Mouse (Mus musculus): ENCODE data around the gene Lmf1. TPM values are rescaled to one million over a fixed set of nuclear protein-coding genes. Genes with fewer than 3 reads are reported as not detected.

The Lmf1 gene
- polyA plus RNA-seq, 1 experiment: 15.2 TPM

- Histone ChIP-seq H3K4me1 (ENCODE audit: control insufficient read depth, insufficient read depth, low read length) (no peaks in the 10 kb centered on the region), H3K9me3 (replicated peaks; ENCODE audit: control insufficient read depth, insufficient read depth, low read length, poor library complexity, severe bottlenecking) (no peaks in the 10 kb centered on the region), H3K36me3 (ENCODE audit: control insufficient read depth, insufficient read depth, low read length, poor library complexity, severe bottlenecking) (no peaks in the 10 kb centered on the region), H3K4me3 (ENCODE audit: low read depth, low read length) (no peak overlapping the region), H3K9ac (ENCODE audit: low read depth, poor library complexity, severe bottlenecking) (no peak overlapping the region), H3K27me3 (ENCODE audit: control insufficient read depth, insufficient read depth, low read length, poor library complexity, severe bottlenecking) (no peaks in the 10 kb centered on the region), H3K27ac (ENCODE audit: insufficient read depth, low read length) (no peak overlapping the region)
- TF ChIP-seq POLR2A (IDR thresholded peaks at IDR 0.05; ENCODE audit: insufficient read depth, low read length): no peak
- TF ChIP-seq EP300 (IDR thresholded peaks at IDR 0.05; ENCODE audit: insufficient read depth, low read depth, low read length): no peak
- TF ChIP-seq CTCF (IDR thresholded peaks at IDR 0.05; ENCODE audit: low read depth, low read length): no peak
Observed at GRCm38 (mm10) chr17:25668481-25669055, 89.7 kb downstream of the Lmf1 start.

- H3K9ac ChIP-seq (ENCODE audit: low read depth, poor library complexity, severe bottlenecking): no peak overlapping the region
- H3K9me3 ChIP-seq (replicated peaks; ENCODE audit: control insufficient read depth, insufficient read depth, low read length, poor library complexity, severe bottlenecking): no peaks in the 10 kb centered on the region
- TF ChIP-seq CTCF (IDR thresholded peaks at IDR 0.05; ENCODE audit: low read depth, low read length) (no peak), POLR2A (IDR thresholded peaks at IDR 0.05; ENCODE audit: insufficient read depth, low read length) (no peak), EP300 (IDR thresholded peaks at IDR 0.05; ENCODE audit: insufficient read depth, low read depth, low read length) (no peak)
- H3K4me3 ChIP-seq (ENCODE audit: low read depth, low read length): no peak overlapping the region
- no peaks in the 10 kb centered on the region for H3K27me3 ChIP-seq (ENCODE audit: control insufficient read depth, insufficient read depth, low read length, poor library complexity, severe bottlenecking)
- H3K4me1 ChIP-seq (ENCODE audit: control insufficient read depth, insufficient read depth, low read length): no peaks in the 10 kb centered on the region
- no peaks in the 10 kb centered on the region for H3K36me3 ChIP-seq (ENCODE audit: control insufficient read depth, insufficient read depth, low read length, poor library complexity, severe bottlenecking)
- H3K27ac ChIP-seq (ENCODE audit: insufficient read depth, low read length): no peak overlapping the region
Observed at GRCm38 (mm10) chr17:25672982-25673381, 94.1 kb downstream of the Lmf1 start.

GRCm38 (mm10) chr17:25677969-25678368 is 99.1 kb downstream of the Lmf1 start:
- no peak overlapping the region for H3K4me3 ChIP-seq (ENCODE audit: low read depth, low read length)
- no peaks in the 10 kb centered on the region for H3K27me3 ChIP-seq (ENCODE audit: control insufficient read depth, insufficient read depth, low read length, poor library complexity, severe bottlenecking)
- H3K9ac ChIP-seq (ENCODE audit: low read depth, poor library complexity, severe bottlenecking): no peak overlapping the region
- no peaks in the 10 kb centered on the region for H3K9me3 ChIP-seq (replicated peaks; ENCODE audit: control insufficient read depth, insufficient read depth, low read length, poor library complexity, severe bottlenecking)
- no peak overlapping the region for H3K27ac ChIP-seq (ENCODE audit: insufficient read depth, low read length)
- no peaks in the 10 kb centered on the region for H3K4me1 ChIP-seq (ENCODE audit: control insufficient read depth, insufficient read depth, low read length)
- TF ChIP-seq EP300 (IDR thresholded peaks at IDR 0.05; ENCODE audit: insufficient read depth, low read depth, low read length) (no peak), POLR2A (IDR thresholded peaks at IDR 0.05; ENCODE audit: insufficient read depth, low read length) (no peak), CTCF (IDR thresholded peaks at IDR 0.05; ENCODE audit: low read depth, low read length) (no peak)
- no peaks in the 10 kb centered on the region for H3K36me3 ChIP-seq (ENCODE audit: control insufficient read depth, insufficient read depth, low read length, poor library complexity, severe bottlenecking)

GRCm38 (mm10) chr17:25679818-25680217 is 100.9 kb downstream of the Lmf1 start:
- Histone ChIP-seq H3K4me3 (ENCODE audit: low read depth, low read length) (no peak overlapping the region), H3K4me1 (ENCODE audit: control insufficient read depth, insufficient read depth, low read length) (no peaks in the 10 kb centered on the region), H3K27ac (ENCODE audit: insufficient read depth, low read length) (no peak overlapping the region), H3K36me3 (ENCODE audit: control insufficient read depth, insufficient read depth, low read length, poor library complexity, severe bottlenecking) (no peaks in the 10 kb centered on the region), H3K9me3 (replicated peaks; ENCODE audit: control insufficient read depth, insufficient read depth, low read length, poor library complexity, severe bottlenecking) (no peaks in the 10 kb centered on the region), H3K9ac (ENCODE audit: low read depth, poor library complexity, severe bottlenecking) (no peak overlapping the region), H3K27me3 (ENCODE audit: control insufficient read depth, insufficient read depth, low read length, poor library complexity, severe bottlenecking) (no peaks in the 10 kb centered on the region)
- peak; percentile 69; the same call in 1 of the 2 replicates for TF ChIP-seq EP300 (IDR thresholded peaks at IDR 0.05; ENCODE audit: insufficient read depth, low read depth, low read length)
- no peak for TF ChIP-seq POLR2A (IDR thresholded peaks at IDR 0.05; ENCODE audit: insufficient read depth, low read length)
- TF ChIP-seq CTCF (IDR thresholded peaks at IDR 0.05; ENCODE audit: low read depth, low read length): no peak

GRCm38 (mm10) chr17:25681636-25682035 is 102.8 kb downstream of the Lmf1 start:
- H3K36me3 ChIP-seq (ENCODE audit: control insufficient read depth, insufficient read depth, low read length, poor library complexity, severe bottlenecking): no peaks in the 10 kb centered on the region
- no peaks in the 10 kb centered on the region for H3K4me1 ChIP-seq (ENCODE audit: control insufficient read depth, insufficient read depth, low read length)
- H3K27me3 ChIP-seq (ENCODE audit: control insufficient read depth, insufficient read depth, low read length, poor library complexity, severe bottlenecking): no peaks in the 10 kb centered on the region
- H3K27ac ChIP-seq (ENCODE audit: insufficient read depth, low read length): no peak overlapping the region
- no peak overlapping the region for H3K9ac ChIP-seq (ENCODE audit: low read depth, poor library complexity, severe bottlenecking)
- H3K9me3 ChIP-seq (replicated peaks; ENCODE audit: control insufficient read depth, insufficient read depth, low read length, poor library complexity, severe bottlenecking): no peaks in the 10 kb centered on the region
- TF ChIP-seq EP300 (IDR thresholded peaks at IDR 0.05; ENCODE audit: insufficient read depth, low read depth, low read length) (no peak), CTCF (IDR thresholded peaks at IDR 0.05; ENCODE audit: low read depth, low read length) (no peak), POLR2A (IDR thresholded peaks at IDR 0.05; ENCODE audit: insufficient read depth, low read length) (no peak)
- no peak overlapping the region for H3K4me3 ChIP-seq (ENCODE audit: low read depth, low read length)

- Histone ChIP-seq H3K27me3 (ENCODE audit: control insufficient read depth, insufficient read depth, low read length, poor library complexity, severe bottlenecking) (no peaks in the 10 kb centered on the region), H3K27ac (ENCODE audit: insufficient read depth, low read length) (no peak overlapping the region), H3K9ac (ENCODE audit: low read depth, poor library complexity, severe bottlenecking) (no peak overlapping the region), H3K9me3 (replicated peaks; ENCODE audit: control insufficient read depth, insufficient read depth, low read length, poor library complexity, severe bottlenecking) (no peaks in the 10 kb centered on the region), H3K4me3 (ENCODE audit: low read depth, low read length) (no peak overlapping the region), H3K4me1 (ENCODE audit: control insufficient read depth, insufficient read depth, low read length) (no peaks in the 10 kb centered on the region), H3K36me3 (ENCODE audit: control insufficient read depth, insufficient read depth, low read length, poor library complexity, severe bottlenecking) (no peaks in the 10 kb centered on the region)
- TF ChIP-seq POLR2A (IDR thresholded peaks at IDR 0.05; ENCODE audit: insufficient read depth, low read length) (no peak), EP300 (IDR thresholded peaks at IDR 0.05; ENCODE audit: insufficient read depth, low read depth, low read length) (no peak), CTCF (IDR thresholded peaks at IDR 0.05; ENCODE audit: low read depth, low read length) (peak; percentile 24)
Observed at GRCm38 (mm10) chr17:25686323-25686722, 107.4 kb downstream of the Lmf1 start.

All from ES-Bruce4 (cell line).